Mouse (Mus musculus) embryonic facial prominence, embryonic 15.5 days (tissue): ENCODE results near the gene Prr7. TPM values are rescaled to one million over a fixed set of nuclear protein-coding genes. Genes with fewer than 3 reads are reported as not detected.

Source experiments
- ATAC-seq: fragments of 200-750 bp; cut with Nextera tagmentation; 2 replicates; pipeline ENCODE4 v1.8.0; 2017; ENCODE audit warnings: low read depth, moderate TSS enrichment; ENCODE audit not compliant: insufficient number of reproducible peaks, low FRiP score, low TSS enrichment
- H3K27ac ChIP-seq: fragments of 300-500 bp; sonication (generic); replicated peaks from 2 replicates; pipeline ENCODE4 v1.5.1; 2015; ENCODE audit warnings: mild to moderate bottlenecking, inconsistent platforms
- H3K27me3 ChIP-seq: fragments of 300-500 bp; sonication (generic); 2 replicates; pipeline ENCODE4 v1.6.1; 2015; ENCODE audit warnings: inconsistent platforms
- H3K36me3 ChIP-seq: fragments of 300-500 bp; sonication (generic); 2 replicates; pipeline ENCODE4 v1.6.1; 2015; ENCODE audit warnings: mild to moderate bottlenecking, inconsistent platforms
- H3K4me1 ChIP-seq: fragments of 300-500 bp; sonication (generic); 2 replicates; pipeline ENCODE4 v1.6.1; 2015; ENCODE audit warnings: inconsistent platforms
- H3K4me2 ChIP-seq: fragments of 300-500 bp; sonication (generic); replicated peaks from 2 replicates; pipeline ENCODE4 v1.6.1; 2015; ENCODE audit warnings: mild to moderate bottlenecking, inconsistent platforms
- H3K4me3 ChIP-seq: fragments of 300-500 bp; sonication (generic); replicated peaks from 2 replicates; pipeline ENCODE4 v1.5.1; 2015; ENCODE audit warnings: mild to moderate bottlenecking, inconsistent platforms
- H3K9ac ChIP-seq: fragments of 300-500 bp; sonication (generic); 2 replicates; pipeline ENCODE4 v1.6.1; 2015; ENCODE audit warnings: inconsistent platforms
- H3K9me3 ChIP-seq: fragments of 300-500 bp; sonication (generic); replicated peaks from 2 replicates; pipeline ENCODE4 v1.6.1; 2016; ENCODE audit warnings: inconsistent platforms
- WGBS: fragments of 180-500 bp; shearing (Covaris S2); methylation state at CpG from one replicate; pipeline ENCODE4 v1.1.7; 2015; 5-methylcytosine and 5-hydroxymethylcytosine counted together
- polyA plus RNA-seq: library from polyadenylated mRNA; unstranded; fragments of >200 nt; fragmentation: Nextera tagmentation; extraction: Ambion mirVana; gene quantifications from 2 replicates; pipeline ENCODE4 v1.2.1, GENCODE M21; 2015

The Prr7 gene
- polyA plus RNA-seq, 1 experiment from 2014 or later, result 1.5 TPM

DNA sequence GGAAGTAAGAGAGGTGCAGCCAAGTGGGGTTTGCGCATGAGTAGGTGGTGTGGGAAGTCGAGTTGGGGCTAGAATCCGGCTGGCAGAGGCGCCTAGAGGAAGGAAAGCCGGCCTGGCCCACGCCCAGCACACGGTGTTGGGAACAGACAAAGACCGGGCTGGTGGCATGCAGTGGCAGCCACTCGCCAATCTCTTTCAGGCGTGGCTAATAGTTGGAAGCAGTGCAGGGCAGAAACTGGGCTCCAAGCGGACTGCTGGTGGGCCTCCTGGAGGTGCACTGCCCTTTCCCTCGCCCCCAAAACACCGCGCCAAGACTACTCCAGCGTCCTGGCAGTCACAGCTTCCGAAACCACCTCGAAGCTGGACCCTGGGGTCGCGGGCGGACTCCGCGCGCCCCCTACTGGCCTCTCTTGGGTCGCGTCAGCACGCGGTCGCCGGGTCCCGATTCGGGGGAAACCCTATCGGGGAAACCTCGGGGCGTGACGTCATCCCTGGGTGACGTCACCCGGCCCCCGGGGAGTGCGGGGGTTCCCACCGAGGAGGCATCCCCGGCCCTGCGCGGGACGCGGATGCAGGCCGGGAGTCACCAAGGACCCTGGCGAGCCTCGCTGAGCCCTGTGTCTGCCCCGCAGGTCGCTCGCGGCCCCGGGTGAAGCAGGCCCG lies 7.2 kb downstream of the Prr7 start:
- ATAC-seq, result peak; percentile 70
- Histone ChIP-seq H3K4me3 (peak overlapping the region; percentile 60), H3K4me1 (peaks cover 48% of the 10 kb centered on the region), H3K9ac (peak overlapping the region; percentile 51), H3K4me2 (peak overlapping the region; percentile 100), H3K27ac (peak overlapping the region; percentile 71), H3K27me3 (no peaks in the 10 kb centered on the region), H3K36me3 (peaks cover 26% of the 10 kb centered on the region), H3K9me3 (no peaks in the 10 kb centered on the region)
- WGBS, result under 1% methylated on average over 54 of the region's 54 CpGs

DNA sequence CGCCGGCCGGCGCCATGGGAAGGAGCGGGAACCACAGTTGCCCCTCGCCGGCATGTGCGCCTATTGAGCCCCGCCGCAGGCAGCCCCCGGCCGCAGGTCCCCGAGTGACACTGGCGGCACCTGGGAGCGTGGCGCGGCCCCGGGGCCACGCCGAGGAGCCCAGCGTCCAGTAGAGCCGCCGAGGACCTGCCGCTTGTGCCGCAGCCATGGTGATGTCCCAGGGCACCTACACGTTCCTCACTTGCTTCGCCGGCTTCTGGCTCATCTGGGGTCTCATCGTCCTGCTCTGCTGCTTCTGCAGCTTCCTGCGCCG lies 7.7 kb downstream of the Prr7 start:
- 0% methylated on average over 25 of the region's 31 CpGs for WGBS
- H3K4me1 ChIP-seq, result peaks cover 48% of the 10 kb centered on the region
- 0 out of 2 replicates have a peak, but pooled peaks have one; percentile 5 for ATAC-seq
- peak overlapping the region; percentile 100 for H3K4me2 ChIP-seq
- no peaks in the 10 kb centered on the region for H3K27me3 ChIP-seq
- H3K36me3 ChIP-seq, result peaks cover 31% of the 10 kb centered on the region
- H3K9ac ChIP-seq, result peak overlapping the region; percentile 51
- no peaks in the 10 kb centered on the region for H3K9me3 ChIP-seq
- peak overlapping the region; percentile 71 for H3K27ac ChIP-seq
- H3K4me3 ChIP-seq, result peak overlapping the region; percentile 60

DNA sequence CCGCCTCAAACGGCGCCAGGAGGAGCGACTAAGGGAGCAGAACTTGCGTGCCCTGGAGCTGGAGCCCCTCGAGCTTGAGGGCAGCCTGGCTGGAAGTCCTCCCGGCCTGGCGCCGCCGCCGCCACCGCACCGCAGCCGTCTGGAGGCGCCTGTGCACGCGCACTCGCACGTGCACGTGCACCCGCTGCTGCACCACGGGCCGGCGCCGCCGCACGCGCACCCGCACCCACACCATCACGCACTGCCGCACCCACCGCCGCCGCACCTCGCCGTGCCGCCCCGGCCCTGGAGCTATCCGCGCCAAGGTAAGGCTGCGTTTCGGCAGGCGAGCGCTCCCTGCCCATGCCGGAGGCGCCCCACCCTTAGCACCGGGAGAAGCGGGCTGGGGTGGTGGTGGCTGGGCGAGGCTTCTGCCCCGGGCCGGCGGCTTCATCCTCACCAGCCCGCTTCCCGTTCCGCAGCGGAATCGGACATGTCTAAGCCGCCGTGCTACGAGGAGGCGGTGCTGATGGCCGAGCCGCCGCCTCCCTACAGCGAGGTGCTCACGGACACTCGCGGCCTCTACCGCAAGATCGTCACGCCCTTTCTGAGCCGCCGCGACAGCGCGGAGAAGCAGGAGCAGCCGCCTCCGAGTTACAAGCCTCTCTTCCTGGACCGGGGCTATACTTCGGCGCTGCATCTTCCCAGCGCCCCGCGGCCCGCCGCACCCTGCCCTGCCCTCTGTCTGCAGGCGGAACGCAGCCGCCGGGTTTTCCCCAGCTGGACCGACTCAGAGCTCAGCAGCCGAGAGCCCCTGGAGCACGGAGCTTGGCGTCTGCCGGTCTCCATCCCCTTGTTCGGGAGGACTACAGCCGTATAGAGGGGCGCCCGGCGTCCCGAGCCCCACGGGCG lies 8.3 kb downstream of the Prr7 start:
- H3K9me3 ChIP-seq, result no peaks in the 10 kb centered on the region
- peak overlapping the region; percentile 100 for H3K4me2 ChIP-seq
- peak; percentile 53 for ATAC-seq
- peaks cover 48% of the 10 kb centered on the region for H3K4me1 ChIP-seq
- H3K36me3 ChIP-seq, result peaks cover 36% of the 10 kb centered on the region
- H3K4me3 ChIP-seq, result peak overlapping the region; percentile 60
- no peaks in the 10 kb centered on the region for H3K27me3 ChIP-seq
- WGBS, result under 1% methylated on average over 103 of the region's 103 CpGs
- peak overlapping the region; percentile 51 for H3K9ac ChIP-seq
- peak overlapping the region; percentile 71 for H3K27ac ChIP-seq

DNA sequence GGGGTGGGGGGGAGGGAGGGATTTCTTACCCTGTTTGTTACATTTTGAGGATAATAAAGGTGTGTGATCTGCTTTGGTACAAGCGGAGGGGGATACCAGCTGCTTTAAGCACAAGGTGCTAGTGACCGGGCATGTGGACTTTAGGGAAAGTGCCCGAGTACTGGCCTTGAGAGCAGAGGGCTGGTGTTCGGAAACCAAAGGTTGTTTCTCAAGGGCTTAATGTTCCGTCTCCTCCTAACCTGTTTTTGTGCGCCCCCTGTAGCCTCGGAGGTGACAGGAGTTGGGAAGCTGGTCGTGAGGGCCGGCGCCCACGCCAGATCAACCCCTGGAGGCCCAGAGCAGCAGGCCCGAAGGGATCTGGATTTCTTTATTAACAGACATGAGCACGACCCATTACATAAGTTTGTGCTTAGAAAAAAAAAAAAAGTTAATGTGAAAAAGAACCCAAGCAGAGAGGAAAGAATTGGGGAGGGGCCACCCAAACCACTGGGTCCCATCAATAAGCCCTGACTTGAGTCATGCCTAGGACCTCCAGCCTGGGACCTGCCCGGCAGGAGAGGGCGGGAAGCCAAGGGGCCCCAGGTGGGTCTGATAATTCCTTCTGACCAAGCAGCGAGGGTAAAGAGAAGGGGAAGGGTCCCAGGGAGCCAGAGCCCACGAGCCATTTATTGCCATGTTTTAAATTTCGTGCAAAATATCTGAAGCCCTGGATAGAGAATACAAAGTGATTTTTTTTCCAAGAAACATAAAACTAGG lies 9.2 kb downstream of the Prr7 start:
- peaks cover 42% of the 10 kb centered on the region for H3K36me3 ChIP-seq
- peak overlapping the region; percentile 60 for H3K4me3 ChIP-seq
- 21% methylated on average over 18 of the region's 18 CpGs for WGBS
- peak overlapping the region; percentile 51 for H3K9ac ChIP-seq
- no peaks in the 10 kb centered on the region for H3K27me3 ChIP-seq
- peaks cover 48% of the 10 kb centered on the region for H3K4me1 ChIP-seq
- ATAC-seq, result no peak
- peak overlapping the region; percentile 71; the same call in 1 of the 2 replicates for H3K27ac ChIP-seq
- H3K9me3 ChIP-seq, result no peaks in the 10 kb centered on the region
- peak overlapping the region; percentile 100 for H3K4me2 ChIP-seq

DNA sequence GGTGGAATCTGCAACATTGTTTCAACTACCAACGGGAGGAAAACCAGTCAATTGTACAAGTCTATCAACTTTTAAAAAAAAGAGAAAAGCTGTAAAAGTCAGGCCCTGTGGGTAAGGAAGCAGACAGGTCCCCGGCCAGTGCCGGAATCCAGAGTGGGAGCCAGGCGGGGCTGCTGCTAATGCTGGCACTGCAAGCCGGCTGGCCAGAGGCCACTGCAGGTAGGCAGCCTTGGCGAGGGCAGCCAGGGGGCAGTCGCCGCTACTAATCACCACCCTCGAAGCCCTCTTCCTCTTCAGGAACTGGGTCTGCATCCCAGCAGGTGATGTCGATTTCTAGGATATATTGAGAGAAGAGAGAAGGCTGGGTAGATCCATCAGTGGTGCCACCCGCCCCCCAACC lies 9.9 kb downstream of the Prr7 start:
- peaks cover 45% of the 10 kb centered on the region for H3K4me1 ChIP-seq
- WGBS, result 69% methylated on average over 11 of the region's 11 CpGs
- no peaks in the 10 kb centered on the region for H3K9me3 ChIP-seq
- H3K27me3 ChIP-seq, result no peaks in the 10 kb centered on the region
- no peak overlapping the region for H3K4me3 ChIP-seq
- H3K4me2 ChIP-seq, result no peak overlapping the region
- H3K27ac ChIP-seq, result no peak overlapping the region
- ATAC-seq, result no peak
- H3K9ac ChIP-seq, result no peak overlapping the region
- H3K36me3 ChIP-seq, result peaks cover 43% of the 10 kb centered on the region

DNA sequence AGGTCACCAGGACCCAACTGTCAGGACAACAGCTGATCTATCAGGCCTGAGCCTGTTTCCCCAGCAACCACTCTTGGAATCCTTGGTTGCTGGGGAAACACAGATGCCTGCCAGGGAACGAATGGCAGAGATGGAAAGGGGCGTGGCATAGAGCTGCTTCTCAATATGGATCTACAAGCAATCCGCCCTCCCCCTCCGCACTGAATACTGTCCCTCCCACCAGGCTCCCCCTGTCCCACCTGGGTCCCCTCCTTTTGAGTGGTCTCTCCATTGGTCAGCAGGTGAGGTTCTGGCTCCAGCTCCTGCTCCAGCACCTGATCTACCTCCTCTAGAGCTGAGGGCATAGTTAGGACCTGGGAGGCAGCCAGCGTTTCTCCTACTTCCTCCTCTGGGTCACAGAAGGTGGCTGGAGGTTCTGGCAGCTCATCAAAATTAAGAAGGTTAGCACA lies 10.6 kb downstream of the Prr7 start:
- H3K27ac ChIP-seq, result no peak overlapping the region
- 49% methylated on average over 5 of the region's 5 CpGs for WGBS
- no peaks in the 10 kb centered on the region for H3K9me3 ChIP-seq
- H3K4me3 ChIP-seq, result no peak overlapping the region
- peaks cover 49% of the 10 kb centered on the region for H3K36me3 ChIP-seq
- H3K27me3 ChIP-seq, result no peaks in the 10 kb centered on the region
- no peak overlapping the region for H3K4me2 ChIP-seq
- no peak for ATAC-seq
- H3K4me1 ChIP-seq, result peaks cover 39% of the 10 kb centered on the region
- no peak overlapping the region for H3K9ac ChIP-seq

DNA sequence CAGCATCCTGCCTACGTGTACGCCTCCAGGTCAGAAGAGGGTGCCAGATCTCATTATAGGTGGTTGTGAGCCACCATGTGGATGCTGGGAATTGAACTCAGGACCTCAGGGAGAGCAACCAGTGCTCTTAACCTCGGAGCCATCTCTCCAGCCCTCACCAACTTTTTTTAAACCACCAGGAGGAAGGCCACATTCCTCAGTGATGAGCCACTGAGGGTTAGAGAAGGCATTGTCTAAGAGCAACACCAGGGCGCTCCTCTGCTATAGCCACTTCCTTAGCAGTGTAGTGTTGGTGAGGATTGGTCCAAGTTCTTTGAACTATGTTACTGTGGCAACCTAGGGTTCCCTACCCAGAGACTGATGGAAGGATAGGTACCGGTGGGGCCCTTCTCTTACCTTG lies 11.7 kb downstream of the Prr7 start:
- Histone ChIP-seq H3K4me3 (no peak overlapping the region), H3K27me3 (no peaks in the 10 kb centered on the region), H3K9me3 (no peaks in the 10 kb centered on the region), H3K36me3 (peaks cover 60% of the 10 kb centered on the region), H3K27ac (no peak overlapping the region), H3K9ac (no peak overlapping the region), H3K4me2 (no peak overlapping the region), H3K4me1 (peaks cover 31% of the 10 kb centered on the region)
- WGBS, result 85% methylated on average over 5 of the region's 5 CpGs
- ATAC-seq, result no peak

DNA sequence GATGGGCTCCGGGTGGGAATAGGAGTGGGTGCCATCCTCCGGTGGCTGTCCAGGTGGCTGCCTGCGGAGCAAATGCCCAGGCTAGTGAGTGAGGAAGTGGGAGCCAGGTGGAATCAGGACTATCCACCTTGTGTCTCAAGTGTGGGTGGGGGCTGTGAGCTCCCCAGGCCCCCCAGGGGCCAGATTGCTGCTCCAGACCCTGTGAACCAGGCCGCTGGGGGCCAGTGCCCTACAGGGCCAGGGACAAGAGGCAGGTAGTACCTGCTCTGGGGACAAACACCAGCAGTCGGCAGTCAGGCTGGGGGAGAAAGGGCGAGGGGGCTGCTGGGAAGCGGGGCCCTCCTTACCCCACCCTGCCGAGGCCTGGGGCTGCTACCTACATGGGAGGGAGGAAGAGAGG lies 12.2 kb downstream of the Prr7 start:
- no peak overlapping the region for H3K9ac ChIP-seq
- H3K27ac ChIP-seq, result no peak overlapping the region
- H3K9me3 ChIP-seq, result no peaks in the 10 kb centered on the region
- H3K4me3 ChIP-seq, result no peak overlapping the region
- no peak overlapping the region for H3K4me2 ChIP-seq
- peaks cover 26% of the 10 kb centered on the region for H3K4me1 ChIP-seq
- no peaks in the 10 kb centered on the region for H3K27me3 ChIP-seq
- 89% methylated on average over 8 of the region's 8 CpGs for WGBS
- peaks cover 65% of the 10 kb centered on the region for H3K36me3 ChIP-seq
- no peak for ATAC-seq

DNA sequence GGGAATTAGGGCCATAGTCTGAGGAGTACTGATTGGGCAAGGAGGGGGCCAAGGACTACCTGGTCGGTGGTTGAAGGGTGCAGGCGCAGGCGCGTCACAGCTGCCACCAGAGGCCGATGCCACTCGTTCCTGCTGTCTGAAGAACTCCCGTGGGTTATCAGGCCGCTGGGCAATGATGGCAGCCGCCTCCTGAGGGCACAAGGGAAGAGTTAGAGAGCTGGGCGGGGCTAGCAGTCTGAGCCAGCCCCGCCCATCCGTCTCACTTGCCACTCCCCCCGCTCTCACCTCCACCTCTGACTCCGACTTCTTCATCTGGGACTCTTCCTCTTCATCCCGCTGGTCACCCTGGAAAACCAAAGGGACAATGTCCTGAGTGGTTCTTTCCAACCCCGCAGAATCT lies 13.4 kb downstream of the Prr7 start:
- no peak overlapping the region for H3K9ac ChIP-seq
- peaks cover 21% of the 10 kb centered on the region for H3K4me1 ChIP-seq
- H3K4me3 ChIP-seq, result no peak overlapping the region
- WGBS, result 66% methylated on average over 16 of the region's 16 CpGs
- no peak overlapping the region for H3K4me2 ChIP-seq
- no peaks in the 10 kb centered on the region for H3K27me3 ChIP-seq
- H3K9me3 ChIP-seq, result no peaks in the 10 kb centered on the region
- H3K27ac ChIP-seq, result no peak overlapping the region
- ATAC-seq, result no peak
- H3K36me3 ChIP-seq, result peaks cover 77% of the 10 kb centered on the region

DNA sequence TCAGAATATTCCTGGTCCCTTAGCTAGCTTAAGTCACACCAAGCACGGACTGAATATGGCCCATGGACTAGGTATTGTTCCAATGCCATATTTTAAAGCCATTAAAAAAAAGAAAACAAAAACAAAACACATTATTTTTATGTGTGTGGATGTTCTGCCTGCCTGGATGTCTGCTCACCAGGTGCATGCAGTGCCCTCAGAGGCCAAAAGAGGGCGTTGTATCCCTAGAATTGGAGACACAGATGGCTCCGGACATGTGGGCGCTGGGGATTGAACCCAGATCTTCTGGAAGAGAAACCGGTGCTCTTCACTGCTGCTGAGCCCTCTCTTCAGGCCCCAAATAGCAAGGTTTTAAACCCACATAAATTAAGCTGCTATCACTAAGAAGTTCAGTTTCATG lies 14.0 kb downstream of the Prr7 start:
- ATAC-seq, result no peak
- WGBS, result 52% methylated on average over 5 of the region's 5 CpGs
- H3K9me3 ChIP-seq, result no peaks in the 10 kb centered on the region
- H3K9ac ChIP-seq, result no peak overlapping the region
- no peak overlapping the region for H3K4me3 ChIP-seq
- no peak overlapping the region for H3K27ac ChIP-seq
- peaks cover 82% of the 10 kb centered on the region for H3K36me3 ChIP-seq
- no peak overlapping the region for H3K4me2 ChIP-seq
- no peaks in the 10 kb centered on the region for H3K27me3 ChIP-seq
- H3K4me1 ChIP-seq, result peaks cover 21% of the 10 kb centered on the region

DNA sequence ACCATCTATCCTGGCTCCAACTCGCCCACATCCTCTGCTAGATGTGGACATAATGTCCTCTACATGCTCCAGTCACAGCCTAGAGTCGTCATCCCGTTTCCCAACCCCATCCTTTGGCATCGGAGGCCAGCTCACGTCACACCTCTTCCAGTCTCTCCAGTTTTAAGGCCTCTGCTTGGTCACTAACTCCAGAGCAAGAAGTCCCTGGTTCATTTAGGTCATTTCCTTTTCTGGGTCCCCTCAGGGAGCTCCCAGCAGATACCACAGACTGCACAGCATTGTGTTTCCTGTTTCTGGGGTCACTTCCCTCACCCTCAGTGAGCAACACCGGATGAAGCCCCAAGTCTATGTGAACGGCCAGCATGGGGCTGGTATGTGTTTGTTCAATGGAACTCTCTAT lies 14.9 kb downstream of the Prr7 start:
- H3K27me3 ChIP-seq, result no peaks in the 10 kb centered on the region
- 71% methylated on average over 7 of the region's 7 CpGs for WGBS
- ATAC-seq, result no peak

More for the DNA sequence above, 14.9 kb downstream of the Prr7 start:
- Histone ChIP-seq H3K9ac (no peak overlapping the region), H3K4me1 (peaks cover 25% of the 10 kb centered on the region), H3K27ac (no peak overlapping the region), H3K4me2 (no peak overlapping the region), H3K36me3 (peaks cover 79% of the 10 kb centered on the region), H3K4me3 (no peak overlapping the region), H3K9me3 (no peaks in the 10 kb centered on the region)
